Mouse (Mus musculus): Measurements from ENCODE around the gene Btf3. TPM values are rescaled to one million over a fixed set of nuclear protein-coding genes. Genes with fewer than 3 reads are reported as not detected.

Btf3 gene
- polyA plus RNA-seq, 1 experiment from 2014 or later = 445 TPM

DNA sequence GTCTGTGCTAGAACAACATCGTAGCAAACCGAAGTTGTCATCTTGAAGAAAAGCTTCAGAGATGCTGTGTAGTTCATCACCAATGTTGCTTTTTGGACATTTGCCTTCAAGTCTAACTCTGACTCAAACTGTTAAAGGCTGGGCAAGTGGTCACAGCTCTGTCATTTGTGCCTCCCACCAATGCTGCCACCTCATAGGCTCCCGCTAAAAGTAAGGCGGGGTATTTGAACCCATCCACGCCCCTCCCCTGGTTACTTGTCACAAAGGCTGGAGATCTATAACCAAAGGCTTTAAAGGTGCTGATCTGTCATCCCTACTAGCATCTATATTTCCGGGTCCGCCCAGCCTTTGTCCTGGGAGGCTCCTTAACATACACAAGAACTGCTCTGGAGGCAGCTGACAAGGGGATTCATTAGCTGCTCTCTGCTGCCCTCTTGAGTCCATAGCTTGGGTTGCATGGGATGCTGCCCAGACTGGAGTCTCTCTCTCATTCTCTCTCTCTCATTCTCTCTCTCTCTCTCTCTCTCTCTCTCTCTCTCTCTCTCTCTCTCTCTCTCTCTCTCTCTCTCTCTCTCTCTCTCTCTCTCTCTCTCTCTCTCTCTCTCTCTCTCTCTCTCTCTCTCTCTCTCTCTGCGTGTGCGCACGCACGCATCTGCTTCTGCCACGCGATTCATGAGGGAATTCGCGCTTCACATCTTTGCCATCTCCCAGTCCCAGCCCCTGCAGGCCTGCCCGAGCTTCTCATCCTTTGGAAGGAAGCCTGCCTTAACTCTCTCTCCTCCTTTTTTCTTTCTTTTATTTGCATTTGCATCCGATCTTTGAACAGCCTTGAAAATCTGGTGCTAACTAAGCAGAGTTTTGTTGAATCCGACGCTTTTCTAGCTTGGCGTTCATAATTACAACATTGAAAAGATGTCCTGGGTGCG lies 17.7 kb downstream of the Btf3 start:
- Histone ChIP-seq H3K9ac (no peak overlapping the region), H3K4me2 (peak overlapping the region; percentile 33), H3K36me3 (replicated peaks) (no peaks in the 10 kb centered on the region), H3K27ac (no peak overlapping the region; the same call in 1 of the 2 replicates), H3K27me3 (replicated peaks) (no peaks in the 10 kb centered on the region), H3K4me1 (no peaks in the 10 kb centered on the region), H3K9me3 (no peaks in the 10 kb centered on the region), H3K4me3 (peak overlapping the region; percentile 11)
- 55% methylated on average over 21 of the region's 21 CpGs for WGBS
- ATAC-seq (replicated peaks) = peak; percentile 87

DNA sequence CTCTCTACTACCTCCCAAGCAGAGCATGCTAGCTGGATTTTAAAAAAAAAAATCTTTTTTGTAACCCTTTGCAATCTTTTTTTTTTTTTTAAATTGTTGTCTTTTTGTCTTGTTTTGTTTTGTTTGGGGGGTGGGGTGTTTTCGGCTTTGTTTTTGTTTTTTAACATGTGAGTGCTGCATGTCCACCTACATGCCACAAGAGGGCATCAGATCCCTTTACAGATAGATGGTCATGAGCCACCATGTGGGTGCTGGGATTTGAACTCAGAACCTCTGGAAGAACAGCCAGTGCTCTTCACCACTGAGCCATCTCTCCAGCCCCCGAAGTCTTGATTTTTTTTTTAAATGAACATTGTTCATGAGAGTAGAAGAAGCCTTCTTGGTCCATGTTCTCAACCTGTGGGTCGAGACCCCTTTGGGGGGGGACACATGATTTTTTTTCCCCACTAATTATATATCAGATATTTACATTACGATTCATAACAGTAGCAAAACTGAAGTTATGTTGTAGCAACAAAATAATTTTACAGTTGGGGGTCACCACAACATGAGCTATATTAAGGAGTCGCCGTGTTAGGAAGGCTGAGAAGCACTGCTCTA lies 18.8 kb downstream of the Btf3 start:
- H3K4me3 ChIP-seq = no peak overlapping the region
- no peak for ATAC-seq (replicated peaks)
- H3K4me1 ChIP-seq = no peaks in the 10 kb centered on the region
- H3K27me3 ChIP-seq (replicated peaks) = no peaks in the 10 kb centered on the region
- H3K4me2 ChIP-seq = no peak overlapping the region
- no peaks in the 10 kb centered on the region for H3K36me3 ChIP-seq (replicated peaks)
- no peak overlapping the region for H3K9ac ChIP-seq
- no peaks in the 10 kb centered on the region for H3K9me3 ChIP-seq
- 96% methylated on average over 6 of the region's 6 CpGs for WGBS
- H3K27ac ChIP-seq = no peak overlapping the region

GRCm38 (mm10) chr13:98296072-98296471 lies 20.7 kb downstream of the Btf3 start:
- H3K27ac ChIP-seq = no peak overlapping the region
- H3K4me1 ChIP-seq = no peaks in the 10 kb centered on the region
- H3K4me3 ChIP-seq = no peak overlapping the region
- no peak for ATAC-seq (replicated peaks)
- H3K9ac ChIP-seq = no peak overlapping the region
- H3K27me3 ChIP-seq (replicated peaks) = no peaks in the 10 kb centered on the region
- no peaks in the 10 kb centered on the region for H3K36me3 ChIP-seq (replicated peaks)
- no peak overlapping the region for H3K4me2 ChIP-seq
- 49% methylated on average over 5 of the region's 5 CpGs for WGBS
- no peaks in the 10 kb centered on the region for H3K9me3 ChIP-seq

DNA sequence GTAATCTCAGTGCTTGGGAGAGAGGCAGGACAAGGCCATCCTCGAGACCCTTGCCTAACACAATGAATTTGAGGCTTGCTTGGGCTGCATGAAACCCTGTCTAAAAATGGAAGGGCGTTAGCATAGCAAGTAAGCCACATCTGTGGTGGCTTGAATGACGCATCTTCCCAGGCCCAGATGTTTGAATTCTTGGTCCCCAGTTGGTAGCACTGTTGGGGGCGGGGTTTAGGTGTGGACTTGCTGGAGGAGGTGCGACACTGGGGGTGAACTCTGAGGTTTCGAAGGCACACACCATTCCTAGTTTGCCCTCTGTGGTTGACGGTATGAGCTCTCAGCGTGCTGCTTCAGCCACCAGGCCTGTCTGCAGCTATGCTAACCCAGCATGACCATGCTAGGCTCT lies 25.1 kb downstream of the Btf3 start:
- no peaks in the 10 kb centered on the region for H3K36me3 ChIP-seq (replicated peaks)
- H3K27ac ChIP-seq = no peak overlapping the region
- no peak overlapping the region for H3K4me3 ChIP-seq
- no peaks in the 10 kb centered on the region for H3K27me3 ChIP-seq (replicated peaks)
- 86% methylated on average over 8 of the region's 8 CpGs for WGBS
- ATAC-seq (replicated peaks) = no peak
- no peaks in the 10 kb centered on the region for H3K4me1 ChIP-seq
- no peak overlapping the region for H3K9ac ChIP-seq
- H3K4me2 ChIP-seq = no peak overlapping the region
- H3K9me3 ChIP-seq = no peaks in the 10 kb centered on the region

- H3K9me3 ChIP-seq = no peaks in the 10 kb centered on the region
- no peaks in the 10 kb centered on the region for H3K4me1 ChIP-seq
- no peaks in the 10 kb centered on the region for H3K36me3 ChIP-seq (replicated peaks)
- H3K9ac ChIP-seq = no peak overlapping the region
- H3K4me3 ChIP-seq = no peak overlapping the region
- no peak overlapping the region for H3K27ac ChIP-seq
- no peak for ATAC-seq (replicated peaks)
- WGBS = 40% methylated on average over 2 of the region's 2 CpGs
- no peaks in the 10 kb centered on the region for H3K27me3 ChIP-seq (replicated peaks)
- no peak overlapping the region for H3K4me2 ChIP-seq
Observed at GRCm38 (mm10) chr13:98290719-98291118, 26.1 kb downstream of the Btf3 start.

DNA sequence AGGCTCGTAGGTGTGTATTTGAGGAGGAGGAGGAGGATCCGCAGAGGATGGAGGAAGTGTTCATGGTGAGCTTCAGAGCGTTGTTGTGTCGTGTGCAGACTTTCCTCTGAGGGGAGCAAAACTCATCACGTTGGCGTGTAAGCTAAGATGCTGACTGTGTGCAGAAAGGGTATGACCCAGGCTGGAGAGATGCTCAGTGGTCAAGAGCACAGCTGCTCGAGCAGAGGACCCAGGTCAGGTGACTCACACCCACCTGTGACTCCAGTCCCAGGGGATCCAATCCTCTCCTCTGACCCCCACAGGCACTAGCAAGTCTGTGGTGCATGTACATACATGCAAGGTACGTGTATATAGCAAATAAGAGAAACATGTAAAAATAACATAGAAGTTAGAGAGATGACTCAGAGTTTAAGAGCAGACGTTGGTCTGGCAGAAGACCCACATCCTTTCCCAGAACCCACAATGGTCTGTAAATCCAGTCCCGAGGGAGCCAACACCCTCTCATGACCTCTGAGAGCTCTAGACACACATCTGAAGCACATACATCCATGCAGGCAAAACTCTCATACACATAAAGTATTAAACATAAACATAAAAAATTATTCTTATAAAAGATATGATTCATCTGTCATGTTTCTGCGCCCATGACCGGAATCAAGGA lies 35.7 kb downstream of the Btf3 start:
- no peaks in the 10 kb centered on the region for H3K4me1 ChIP-seq
- H3K27ac ChIP-seq = no peak overlapping the region
- WGBS = 80% methylated on average over 12 of the region's 12 CpGs
- H3K4me2 ChIP-seq = no peak overlapping the region
- H3K9ac ChIP-seq = no peak overlapping the region
- ATAC-seq (replicated peaks) = no peak
- H3K4me3 ChIP-seq = no peak overlapping the region
- no peaks in the 10 kb centered on the region for H3K9me3 ChIP-seq
- peaks cover 2% of the 10 kb centered on the region; the same call in 1 of the 2 replicates for H3K36me3 ChIP-seq (replicated peaks)
- H3K27me3 ChIP-seq (replicated peaks) = no peaks in the 10 kb centered on the region

DNA sequence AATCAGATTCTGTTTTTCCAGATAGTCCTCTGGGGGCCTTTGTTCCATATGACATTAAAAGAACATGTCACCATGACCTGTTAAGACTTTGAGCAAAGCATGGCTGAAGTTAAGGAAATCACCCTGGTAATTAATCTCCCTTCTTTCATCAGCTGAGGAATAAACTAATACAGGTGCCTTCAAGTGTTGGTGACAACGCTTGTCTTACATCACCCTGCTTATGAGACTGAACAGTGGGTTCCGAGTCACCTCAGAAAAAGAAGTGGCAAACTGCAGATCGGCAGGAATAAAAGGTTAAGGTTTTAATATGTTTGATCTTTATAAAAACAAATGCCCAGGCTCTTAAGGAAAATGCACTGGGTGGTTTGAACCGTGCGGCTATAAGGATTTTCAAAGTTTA lies 37.1 kb downstream of the Btf3 start, which contains the start of gene Gm21976:
Gene Gm21976, plus strand, starts transcription at position 202 of the 400 bp plus-strand sequence.
- H3K9ac ChIP-seq = no peak within 1 kb of the TSS
- 84% methylated on average over 5 of the region's 5 CpGs for WGBS
- no peaks in the 10 kb centered on the region for H3K4me1 ChIP-seq
- no peak within 1 kb of the TSS for H3K27ac ChIP-seq
- H3K4me3 ChIP-seq = no peak within 1 kb of the TSS
- no peak for ATAC-seq (replicated peaks)
- no peaks in the 10 kb centered on the region for H3K27me3 ChIP-seq (replicated peaks)
- H3K4me2 ChIP-seq = no peak within 1 kb of the TSS
- peaks cover 16% of the 10 kb centered on the region; the same call in 1 of the 2 replicates for H3K36me3 ChIP-seq (replicated peaks)
- H3K9me3 ChIP-seq = no peaks in the 10 kb centered on the region

DNA sequence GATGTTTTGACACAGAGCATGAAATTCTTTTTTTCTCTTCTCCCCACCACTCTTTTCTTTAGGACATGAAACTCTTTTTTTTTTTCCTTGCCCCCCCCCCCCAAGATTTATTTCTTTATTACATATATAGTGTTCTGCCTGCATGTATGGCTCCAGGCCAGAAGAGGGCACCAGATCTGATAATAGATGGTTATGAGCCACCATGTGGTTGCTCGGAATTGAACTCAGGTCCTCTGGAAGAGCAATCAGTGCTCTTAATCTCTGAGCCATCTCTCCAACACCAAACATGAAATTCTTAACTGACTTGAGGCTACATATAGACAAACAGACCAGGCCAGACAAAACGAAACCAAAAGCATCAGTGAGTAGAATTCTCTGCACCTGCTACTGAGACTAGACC lies 39.3 kb downstream of the Btf3 start:
- ATAC-seq (replicated peaks) = no peak
- no peaks in the 10 kb centered on the region for H3K27me3 ChIP-seq (replicated peaks)
- no peak overlapping the region for H3K9ac ChIP-seq
- H3K27ac ChIP-seq = no peak overlapping the region
- no peaks in the 10 kb centered on the region for H3K9me3 ChIP-seq
- H3K4me2 ChIP-seq = no peak overlapping the region
- H3K36me3 ChIP-seq (replicated peaks) = peaks cover 34% of the 10 kb centered on the region
- WGBS = 92% methylated on average over 2 of the region's 2 CpGs
- no peaks in the 10 kb centered on the region for H3K4me1 ChIP-seq
- no peak overlapping the region for H3K4me3 ChIP-seq

DNA sequence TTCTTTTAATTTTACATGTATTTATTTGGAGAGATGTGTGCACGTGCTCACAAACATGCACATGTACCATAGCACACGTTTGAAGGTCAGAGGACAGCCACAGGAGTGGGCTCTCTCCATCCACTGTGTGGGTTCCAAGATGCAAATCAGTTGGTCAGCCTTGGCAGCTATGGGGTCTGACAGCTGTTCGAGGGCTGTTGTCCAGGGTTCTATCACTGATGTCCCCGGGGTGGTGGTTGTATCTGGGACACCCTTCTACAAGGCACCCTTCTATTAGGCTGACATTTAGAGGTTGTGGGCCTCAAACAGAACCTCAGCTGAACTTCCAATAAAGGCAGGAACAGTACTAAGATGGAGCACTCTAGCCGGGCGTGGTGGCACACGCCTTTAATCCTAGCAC lies 40.6 kb downstream of the Btf3 start:
- WGBS = 90% methylated on average over 7 of the region's 7 CpGs
- Histone ChIP-seq H3K36me3 (replicated peaks) (peaks cover 44% of the 10 kb centered on the region), H3K27ac (no peak overlapping the region), H3K4me3 (no peak overlapping the region), H3K4me1 (no peaks in the 10 kb centered on the region), H3K27me3 (replicated peaks) (no peaks in the 10 kb centered on the region), H3K4me2 (no peak overlapping the region), H3K9ac (no peak overlapping the region), H3K9me3 (no peaks in the 10 kb centered on the region)
- ATAC-seq (replicated peaks) = no peak

DNA sequence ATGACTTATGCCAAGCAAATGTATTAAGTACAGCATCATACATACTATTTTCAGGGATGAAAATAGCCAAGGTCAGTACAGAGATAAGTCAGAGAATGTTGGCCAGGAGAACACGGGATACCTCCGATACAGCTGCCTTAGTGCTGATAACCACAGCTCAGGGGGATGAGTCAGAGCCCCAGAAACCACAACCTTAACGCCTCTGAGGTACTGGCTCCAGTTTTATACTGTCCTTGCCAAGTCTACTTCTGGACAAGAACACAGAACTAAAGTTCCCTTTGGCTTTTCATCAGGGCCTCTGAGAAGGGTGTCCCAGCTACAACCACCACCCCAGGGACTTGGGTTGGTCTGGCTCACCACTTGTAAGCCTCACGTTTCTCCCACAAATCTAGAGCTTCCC lies 41.2 kb downstream of the Btf3 start:
- Histone ChIP-seq H3K4me2 (no peak overlapping the region), H3K27me3 (replicated peaks) (no peaks in the 10 kb centered on the region), H3K9me3 (no peaks in the 10 kb centered on the region), H3K9ac (no peak overlapping the region), H3K4me1 (no peaks in the 10 kb centered on the region), H3K36me3 (replicated peaks) (peaks cover 48% of the 10 kb centered on the region), H3K27ac (no peak overlapping the region), H3K4me3 (no peak overlapping the region)
- no peak for ATAC-seq (replicated peaks)
- 84% methylated on average over 4 of the region's 4 CpGs for WGBS

DNA sequence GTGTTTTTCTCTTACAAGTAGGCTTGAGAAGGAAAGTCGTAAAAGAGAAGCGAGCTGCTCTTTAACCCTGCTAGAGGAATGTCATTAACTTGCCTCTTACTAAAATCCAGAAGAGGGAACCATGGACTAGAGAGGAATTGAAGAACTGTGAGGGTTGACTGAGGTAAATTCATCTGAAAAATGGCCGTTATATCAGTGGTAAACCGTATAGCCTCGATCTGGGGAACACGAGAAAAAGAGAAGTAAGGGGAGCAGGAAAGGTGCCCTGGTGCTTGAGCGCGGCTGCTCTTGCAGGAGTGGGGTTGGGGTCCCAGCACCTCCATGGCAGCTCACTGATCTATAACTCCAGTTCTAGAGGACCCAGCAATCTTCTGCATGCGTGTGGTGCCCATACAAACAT lies 42.8 kb downstream of the Btf3 start:
- peaks cover 51% of the 10 kb centered on the region for H3K36me3 ChIP-seq (replicated peaks)
- no peaks in the 10 kb centered on the region for H3K4me1 ChIP-seq
- H3K27ac ChIP-seq = no peak overlapping the region
- H3K9ac ChIP-seq = no peak overlapping the region
- no peak overlapping the region for H3K4me2 ChIP-seq
- ATAC-seq (replicated peaks) = no peak
- 92% methylated on average over 9 of the region's 9 CpGs for WGBS
- no peaks in the 10 kb centered on the region for H3K9me3 ChIP-seq
- no peaks in the 10 kb centered on the region for H3K27me3 ChIP-seq (replicated peaks)
- H3K4me3 ChIP-seq = no peak overlapping the region

GRCm38 (mm10) chr13:98264111-98264510 lies 52.7 kb downstream of the Btf3 start:
- WGBS = 29% methylated on average over 5 of the region's 5 CpGs
- no peaks in the 10 kb centered on the region for H3K27me3 ChIP-seq (replicated peaks)

More at GRCm38 (mm10) chr13:98264111-98264510, 52.7 kb downstream of the Btf3 start:
- ATAC-seq (replicated peaks) = no peak
- no peaks in the 10 kb centered on the region for H3K9me3 ChIP-seq
- H3K4me1 ChIP-seq = peaks cover 23% of the 10 kb centered on the region
- H3K4me2 ChIP-seq = peak overlapping the region; percentile 64
- H3K27ac ChIP-seq = no peak overlapping the region
- H3K4me3 ChIP-seq = peak overlapping the region; percentile 88
- H3K9ac ChIP-seq = peak overlapping the region; percentile 87
- H3K36me3 ChIP-seq (replicated peaks) = peaks cover 13% of the 10 kb centered on the region; the same call in 1 of the 2 replicates
